ENCODE assay signal across 14 mouse cellular contexts in the genomic region with DNA sequence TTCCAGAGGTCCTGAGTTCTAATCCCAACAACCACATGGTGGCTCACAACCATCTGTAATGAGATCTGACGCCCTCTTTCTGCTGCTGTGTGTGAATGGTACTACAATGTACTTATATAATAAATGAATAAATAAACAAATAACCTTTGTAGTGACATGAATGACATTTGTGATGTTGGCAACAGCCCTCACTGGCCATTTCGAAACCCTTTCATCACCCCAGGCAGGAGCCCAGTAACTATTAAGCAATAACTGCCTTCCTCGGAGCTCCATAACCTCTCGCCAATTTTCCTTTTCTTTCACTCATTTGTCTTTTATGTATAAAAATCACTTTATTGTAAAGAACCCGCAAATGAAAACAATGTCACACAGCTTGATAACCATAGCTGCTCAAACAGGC.
"Had no signal": no experiment of that assay in that cellular context is flagged by ENCODE, and none has a peak within 500 bp of the region (broad histone marks: within the 10 kb centered on the region; RNA-seq: fewer than 3 reads in every experiment).

No protein-coding gene starts in this region.

- DNase-seq: kidney, adult 9 months; kidney, postnatal 36 days; layer of hippocampus, adult 9-11 months; layer of hippocampus, postnatal 36 days; midbrain, embryonic 14.5 days; thymus, adult 18-20 months; thymus, postnatal 14 days had no signal

- H3K36me3 ChIP-seq: liver, embryonic 15.5 days; lung, embryonic 15.5 days had no signal

- H3K9me3 ChIP-seq: limb, embryonic 15.5 days; liver, embryonic 15.5 days; lung, embryonic 15.5 days; neural tube, embryonic 12.5 days had no signal

- H3K4me3 ChIP-seq: limb, embryonic 15.5 days; liver, embryonic 15.5 days; lung, embryonic 15.5 days; midbrain, embryonic 10.5 days; neural tube, embryonic 12.5 days had no signal

- H3K4me1 ChIP-seq: limb, embryonic 15.5 days; liver, embryonic 15.5 days; lung, embryonic 15.5 days; midbrain, embryonic 10.5 days; neural tube, embryonic 12.5 days had no signal

- H3K27me3 ChIP-seq: limb, embryonic 15.5 days; liver, embryonic 15.5 days; lung, embryonic 15.5 days; neural tube, embryonic 12.5 days had no signal

- H3K4me2 ChIP-seq: limb, embryonic 15.5 days; liver, embryonic 15.5 days; lung, embryonic 15.5 days; neural tube, embryonic 12.5 days had no signal

- H3K27ac ChIP-seq: kidney, postnatal 0 days; limb, embryonic 15.5 days; lung, embryonic 15.5 days; midbrain, embryonic 10.5 days; neural tube, embryonic 12.5 days; stomach, postnatal 0 days had no signal

- H3K9ac ChIP-seq: limb, embryonic 15.5 days; liver, embryonic 15.5 days; lung, embryonic 15.5 days; neural tube, embryonic 12.5 days had no signal
